In genomic region chr11:119524545-119524949, GRCm38 (mm10) we compare ENCODE assay signal across 9 mouse cellular contexts. TPM values are rescaled to one million over a fixed set of nuclear protein-coding genes. Genes with fewer than 3 reads are reported as not detected.
A peak's percentile ranks its signal among the peaks of the same experiment; 100 is the strongest.
DNase-seq lines count a peak whose midpoint lies in the region; ATAC-seq and TF ChIP-seq lines count a peak whose summit lies in the region.
"Had no signal": no experiment of that assay in that cellular context is flagged by ENCODE, and none has a peak within 500 bp of the region (broad histone marks: within the 10 kb centered on the region; RNA-seq: fewer than 3 reads in every experiment).

No protein-coding gene starts in this region.

- 3% methylated on average over 33 of the region's 33 CpGs for WGBS in forebrain, embryonic 11.5 days
- under 1% methylated on average over 33 of the region's 33 CpGs for WGBS in heart, postnatal 0 days
- WGBS in lung, adult 2 months: under 1% methylated on average over 33 of the region's 33 CpGs
- under 1% methylated on average over 33 of the region's 33 CpGs for WGBS in neural tube, embryonic 15.5 days

- H3K4me3 ChIP-seq in forebrain, embryonic 11.5 days (ENCODE audit: low read depth, low read length): peak overlapping the region; percentile 21
- H3K4me3 ChIP-seq in heart, postnatal 0 days (ENCODE audit: low read depth, low read length): peak overlapping the region; percentile 54
- H3K4me3 ChIP-seq in lung, adult 2 months (replicated peaks; ENCODE audit: extremely low read depth, low read depth, low read length): peak overlapping the region; percentile 46
- peak overlapping the region; percentile 46 for H3K4me3 ChIP-seq in neural tube, embryonic 15.5 days (replicated peaks)
- H3K4me3 ChIP-seq in testis, adult 2 months (ENCODE audit: control insufficient read depth, low read depth, low read length): peak overlapping the region; percentile 68

- H3K9ac ChIP-seq in forebrain, embryonic 11.5 days (ENCODE audit: low read length): peak overlapping the region; percentile 45
- H3K9ac ChIP-seq in heart, postnatal 0 days (replicated peaks; ENCODE audit: low read depth, low read length): peak overlapping the region; percentile 47; the same call in 1 of the 2 replicates
- H3K9ac ChIP-seq in neural tube, embryonic 15.5 days (replicated peaks): peak overlapping the region; percentile 47

- no peak for TF ChIP-seq CTCF in heart, postnatal 0 days (IDR thresholded peaks at IDR 0.05; ENCODE audit: low read depth)
- no peak for TF ChIP-seq CTCF in lung, adult 2 months (IDR thresholded peaks at IDR 0.05; ENCODE audit: insufficient read depth, low read length)
- TF ChIP-seq CTCF in testis, adult 2 months (IDR thresholded peaks at IDR 0.05; ENCODE audit: control insufficient read depth, insufficient read depth, insufficient replicate concordance, low read depth, low read length): no peak

- no peaks in the 10 kb centered on the region for H3K27me3 ChIP-seq in forebrain, embryonic 11.5 days (ENCODE audit: control insufficient read depth, insufficient read depth, low read length)
- H3K27me3 ChIP-seq in heart, postnatal 0 days (ENCODE audit: control insufficient read depth, insufficient read depth, low read length): no peaks in the 10 kb centered on the region
- no peaks in the 10 kb centered on the region for H3K27me3 ChIP-seq in neural tube, embryonic 15.5 days (replicated peaks)
- H3K27me3 ChIP-seq in testis, adult 2 months (ENCODE audit: control insufficient read depth, insufficient read depth, low read length): no peaks in the 10 kb centered on the region

- peak; percentile 95 for DNase-seq in CD4-positive, CD25-positive, alpha-beta regulatory T cell, adult 2 months (ENCODE audit: low read depth, low spot score)
- peak; percentile 13 for DNase-seq in c-Kit-negative CD71-positive TER-119-positive erythroid progenitor cells, embryonic 14.5 days (ENCODE audit: low read depth, low spot score)
- DNase-seq in forebrain, embryonic 11.5 days (ENCODE audit: low spot score): peak; percentile 96
- peak; percentile 90 for DNase-seq in heart, postnatal 0 days (ENCODE audit: low spot score)
- DNase-seq in kidney, postnatal 25 days: peak; percentile 91 to 94
- peak; percentile 79 for DNase-seq in lung, adult 2 months

- TF ChIP-seq POLR2A in lung, adult 2 months (IDR thresholded peaks at IDR 0.05; ENCODE audit: borderline replicate concordance, extremely low read depth, low read depth, low read length): peak; percentile 30; the same call in 1 of the 2 replicates
- TF ChIP-seq POLR2A in testis, adult 2 months (IDR thresholded peaks at IDR 0.05; ENCODE audit: control insufficient read depth, low read depth, low read length): peak; percentile 27; the same call in 1 of the 2 replicates

- TF ChIP-seq EP300 in heart, postnatal 0 days (IDR thresholded peaks at IDR 0.05; ENCODE audit: low read depth): no peak

- H3K4me1 ChIP-seq in forebrain, embryonic 11.5 days (replicated peaks; ENCODE audit: control insufficient read depth, insufficient read depth, low read length): no peaks in the 10 kb centered on the region; the same call in 1 of the 2 replicates
- H3K4me1 ChIP-seq in heart, postnatal 0 days (ENCODE audit: control insufficient read depth, insufficient read depth): peaks cover 3% of the 10 kb centered on the region; the same call in 1 of the 2 replicates
- peaks cover 8% of the 10 kb centered on the region for H3K4me1 ChIP-seq in lung, adult 2 months (ENCODE audit: control insufficient read depth, insufficient read depth, low read length)
- peaks cover 4% of the 10 kb centered on the region for H3K4me1 ChIP-seq in neural tube, embryonic 15.5 days
- peaks cover 12% of the 10 kb centered on the region for H3K4me1 ChIP-seq in testis, adult 2 months (ENCODE audit: control insufficient read depth, insufficient read depth, low read length)

- H3K4me2 ChIP-seq in forebrain, embryonic 11.5 days (ENCODE audit: low read depth, low read length, severe bottlenecking): peak overlapping the region; percentile 52; the same call in 1 of the 2 replicates
- peak overlapping the region; percentile 75 for H3K4me2 ChIP-seq in heart, postnatal 0 days (ENCODE audit: low read depth, low read length)
- peak overlapping the region; percentile 71 for H3K4me2 ChIP-seq in neural tube, embryonic 15.5 days

- no peaks in the 10 kb centered on the region for H3K9me3 ChIP-seq in forebrain, embryonic 11.5 days (ENCODE audit: control insufficient read depth, low read length)
- no peaks in the 10 kb centered on the region for H3K9me3 ChIP-seq in heart, postnatal 0 days (replicated peaks; ENCODE audit: control insufficient read depth, low read length)
- H3K9me3 ChIP-seq in neural tube, embryonic 15.5 days (replicated peaks): no peaks in the 10 kb centered on the region

- H3K27ac ChIP-seq in forebrain, embryonic 11.5 days (ENCODE audit: low read depth, low read length): no peak overlapping the region
- H3K27ac ChIP-seq in heart, postnatal 0 days (ENCODE audit: low read depth): no peak overlapping the region
- H3K27ac ChIP-seq in neural tube, embryonic 15.5 days (replicated peaks): peak overlapping the region; percentile 56; the same call in 1 of the 2 replicates
- no peak overlapping the region for H3K27ac ChIP-seq in testis, adult 2 months (ENCODE audit: control insufficient read depth, insufficient read depth, low read depth, low read length)

- H3K36me3 ChIP-seq in forebrain, embryonic 11.5 days (ENCODE audit: control insufficient read depth, insufficient read depth, low read length): no peaks in the 10 kb centered on the region
- no peaks in the 10 kb centered on the region for H3K36me3 ChIP-seq in heart, postnatal 0 days (replicated peaks; ENCODE audit: control insufficient read depth, insufficient read depth, low read length)
- H3K36me3 ChIP-seq in neural tube, embryonic 15.5 days: no peaks in the 10 kb centered on the region
- no peaks in the 10 kb centered on the region for H3K36me3 ChIP-seq in testis, adult 2 months (ENCODE audit: control insufficient read depth, insufficient read depth, low read length)

- peak; percentile 93 for ATAC-seq in forebrain, embryonic 11.5 days (replicated peaks; ENCODE audit: low FRiP score)
- peak; percentile 98 for ATAC-seq in heart, postnatal 0 days (ENCODE audit: insufficient read depth, low read depth)
- ATAC-seq in neural tube, embryonic 15.5 days (ENCODE audit: low FRiP score): peak; percentile 95
- ATAC-seq: Patski had no signal

RNA-seq across cellular contexts. Expression of gene Nptx1, which starts 23.0 kb away (rescaled TPM):
- polyA plus RNA-seq in forebrain, embryonic 11.5 days (2014; fragmentation: Nextera tagmentation; extraction: Ambion mirVana): 3.2 and 3.3 TPM in 2 replicates
- 0.81 and 1.6 TPM in 2 replicates for total RNA-seq in heart, postnatal 0 days (2014; rRNA removed; ENCODE audit: low replicate concordance)
- polyA plus RNA-seq in heart, postnatal 0 days (2015; fragmentation: Nextera tagmentation; extraction: Ambion mirVana): 0.23 TPM in 2 replicates
- 8.7 and 11.8 TPM in 2 replicates for polyA plus RNA-seq in lung, adult 2 months (2012; rRNA removed)
- 26.0 and 28.3 TPM in 2 replicates for polyA plus RNA-seq in neural tube, embryonic 15.5 days (2015; fragmentation: Nextera tagmentation; extraction: Ambion mirVana)
- polyA plus RNA-seq in testis, adult 2 months (2012; rRNA removed): 0.22 and 0.29 TPM in 2 replicates

RNA-seq across cellular contexts. Expression of gene Endov, which starts 33.4 kb away (rescaled TPM):
- polyA plus RNA-seq in forebrain, embryonic 11.5 days (2014; fragmentation: Nextera tagmentation; extraction: Ambion mirVana): 18.4 and 21.0 TPM in 2 replicates
- 10.2 and 15.0 TPM in 2 replicates for total RNA-seq in heart, postnatal 0 days (2014; rRNA removed; ENCODE audit: low replicate concordance)
- 6.4 and 7.4 TPM in 2 replicates for polyA plus RNA-seq in heart, postnatal 0 days (2015; fragmentation: Nextera tagmentation; extraction: Ambion mirVana)
- 16.0 and 21.9 TPM in 2 replicates for polyA plus RNA-seq in lung, adult 2 months (2012; rRNA removed)
- polyA plus RNA-seq in neural tube, embryonic 15.5 days (2015; fragmentation: Nextera tagmentation; extraction: Ambion mirVana): 15.1 and 15.8 TPM in 2 replicates
- polyA plus RNA-seq in testis, adult 2 months (2012; rRNA removed): 11.4 and 12.8 TPM in 2 replicates

Comparison
In these comparisons a context has a peak if more than half of its experiments do, and no peak if none do; other contexts are left out.
1. DNase-seq: peak in every context shown above with its lines; median percentile 96 in forebrain, embryonic 11.5 days; 95 in CD4-positive, CD25-positive, alpha-beta regulatory T cell, adult 2 months; 92 in kidney, postnatal 25 days; 90 in heart, postnatal 0 days; 79 in lung, adult 2 months; 13 in c-Kit-negative CD71-positive TER-119-positive erythroid progenitor cells, embryonic 14.5 days.